11 mouse cellular contexts compared by ENCODE assay signal in genomic region chr5:74201570-74202357, GRCm38 (mm10). TPM values are rescaled to one million over a fixed set of nuclear protein-coding genes. Genes with fewer than 3 reads are reported as not detected.
DNase-seq lines count a peak whose midpoint lies in the region; ATAC-seq and TF ChIP-seq lines count a peak whose summit lies in the region.
"Had no signal": no experiment of that assay in that cellular context is flagged by ENCODE, and none has a peak within 500 bp of the region (broad histone marks: within the 10 kb centered on the region; RNA-seq: fewer than 3 reads in every experiment).

No protein-coding gene starts in this region.

- WGBS in heart, postnatal 0 days: 71% methylated on average over 10 of the region's 10 CpGs
- 46% methylated on average over 10 of the region's 10 CpGs for WGBS in neural tube, embryonic 15.5 days
- WGBS in hindbrain, embryonic 14.5 days: 56% methylated on average over 10 of the region's 10 CpGs
- WGBS in neural tube, embryonic 13.5 days: 43% methylated on average over 10 of the region's 10 CpGs
- 56% methylated on average over 10 of the region's 10 CpGs for whole genome bisulfite sequencing in intestine, embryonic 15.5 days

- no peak for TF ChIP-seq CTCF in heart, postnatal 0 days (IDR thresholded peaks at IDR 0.05; ENCODE audit: low read depth)

- no peak for TF ChIP-seq EP300 in heart, postnatal 0 days (IDR thresholded peaks at IDR 0.05; ENCODE audit: low read depth)

- DNase-seq in heart, postnatal 0 days (ENCODE audit: low spot score): no peak
- no peak for DNase-seq in heart, postnatal 36 days
- DNase-seq in neural tube, embryonic 10.5 days (ENCODE audit: extremely low spot score, low spot score): peak; percentile 57
- no peak for DNase-seq in hindbrain, embryonic 14.5 days (ENCODE audit: low spot score)
- DNase-seq in spleen, postnatal 36 days (ENCODE audit: low spot score in 2 of 2): no peak
- DNase-seq: right cerebral cortex, adult 18-20 months; thymus, postnatal 4 days had no signal

- ATAC-seq in heart, postnatal 0 days (ENCODE audit: insufficient read depth, low read depth): no peak
- no peak for ATAC-seq in neural tube, embryonic 15.5 days (ENCODE audit: low FRiP score)
- 0 out of 2 replicates have a peak, but pooled peaks have one; percentile 13 for ATAC-seq in hindbrain, embryonic 14.5 days (ENCODE audit: low FRiP score)
- ATAC-seq in neural tube, embryonic 13.5 days (ENCODE audit: low read depth): no peak
- no peak for ATAC-seq in intestine, embryonic 15.5 days
- ATAC-seq: inflammation-experienced regulatory T-cells, adult 6 months had no signal

- no peaks in the 10 kb centered on the region for H3K27me3 ChIP-seq in heart, postnatal 0 days (ENCODE audit: control insufficient read depth, insufficient read depth, low read length)
- H3K27me3 ChIP-seq in neural tube, embryonic 15.5 days (replicated peaks): no peaks in the 10 kb centered on the region
- H3K27me3 ChIP-seq in hindbrain, embryonic 14.5 days (ENCODE audit: control insufficient read depth, insufficient read depth, low read length): no peaks in the 10 kb centered on the region
- H3K27me3 ChIP-seq in neural tube, embryonic 13.5 days: no peaks in the 10 kb centered on the region
- no peaks in the 10 kb centered on the region for H3K27me3 ChIP-seq in intestine, embryonic 15.5 days (replicated peaks)

- H3K9me3 ChIP-seq in heart, postnatal 0 days (replicated peaks; ENCODE audit: control insufficient read depth, low read length): 0 out of 2 replicates have a peak, but pooled peaks cover 5% of the 10 kb centered on the region
- no peaks in the 10 kb centered on the region for H3K9me3 ChIP-seq in neural tube, embryonic 15.5 days (replicated peaks)
- no peaks in the 10 kb centered on the region for H3K9me3 ChIP-seq in hindbrain, embryonic 14.5 days (ENCODE audit: control insufficient read depth, low read length)
- no peaks in the 10 kb centered on the region for H3K9me3 ChIP-seq in neural tube, embryonic 13.5 days
- no peaks in the 10 kb centered on the region for H3K9me3 ChIP-seq in intestine, embryonic 15.5 days

- intact Hi-C loops in heart, postnatal 36 days (cut with DNase I): no loop called here

- peak overlapping the region; percentile 47 for H3K27ac ChIP-seq in heart, postnatal 0 days (ENCODE audit: low read depth)
- no peak overlapping the region for H3K27ac ChIP-seq in neural tube, embryonic 15.5 days (replicated peaks)
- H3K27ac ChIP-seq in hindbrain, embryonic 14.5 days: no peak overlapping the region
- H3K27ac ChIP-seq in neural tube, embryonic 13.5 days (replicated peaks): peak overlapping the region; percentile 42; the same call in 1 of the 2 replicates
- H3K27ac ChIP-seq in intestine, embryonic 15.5 days: no peak overlapping the region

- no peak overlapping the region for H3K4me3 ChIP-seq in heart, postnatal 0 days (ENCODE audit: low read depth, low read length)
- H3K4me3 ChIP-seq in neural tube, embryonic 15.5 days (replicated peaks): no peak overlapping the region
- no peak overlapping the region for H3K4me3 ChIP-seq in hindbrain, embryonic 14.5 days (replicated peaks; ENCODE audit: low read length)
- H3K4me3 ChIP-seq in neural tube, embryonic 13.5 days: no peak overlapping the region
- no peak overlapping the region for H3K4me3 ChIP-seq in intestine, embryonic 15.5 days (replicated peaks)

- no peak overlapping the region for H3K9ac ChIP-seq in heart, postnatal 0 days (replicated peaks; ENCODE audit: low read depth, low read length)
- no peak overlapping the region for H3K9ac ChIP-seq in neural tube, embryonic 15.5 days (replicated peaks)
- no peak overlapping the region for H3K9ac ChIP-seq in hindbrain, embryonic 14.5 days
- no peak overlapping the region for H3K9ac ChIP-seq in neural tube, embryonic 13.5 days
- H3K9ac ChIP-seq in intestine, embryonic 15.5 days: no peak overlapping the region

- no peak overlapping the region for H3K4me2 ChIP-seq in heart, postnatal 0 days (ENCODE audit: low read depth, low read length)
- H3K4me2 ChIP-seq in neural tube, embryonic 15.5 days: no peak overlapping the region
- no peak overlapping the region for H3K4me2 ChIP-seq in hindbrain, embryonic 14.5 days (replicated peaks)
- H3K4me2 ChIP-seq in neural tube, embryonic 13.5 days: no peak overlapping the region
- no peak overlapping the region for H3K4me2 ChIP-seq in intestine, embryonic 15.5 days (replicated peaks)

- H3K4me1 ChIP-seq in heart, postnatal 0 days (ENCODE audit: control insufficient read depth, insufficient read depth): peaks cover 48% of the 10 kb centered on the region
- peaks cover 27% of the 10 kb centered on the region for H3K4me1 ChIP-seq in neural tube, embryonic 15.5 days
- peaks cover 13% of the 10 kb centered on the region; the same call in 1 of the 2 replicates for H3K4me1 ChIP-seq in hindbrain, embryonic 14.5 days (replicated peaks; ENCODE audit: control insufficient read depth, insufficient read depth, low read length)
- H3K4me1 ChIP-seq in neural tube, embryonic 13.5 days (replicated peaks): peaks cover 62% of the 10 kb centered on the region
- peaks cover 18% of the 10 kb centered on the region for H3K4me1 ChIP-seq in intestine, embryonic 15.5 days (replicated peaks)

- peaks cover 28% of the 10 kb centered on the region for H3K36me3 ChIP-seq in heart, postnatal 0 days (replicated peaks; ENCODE audit: control insufficient read depth, insufficient read depth, low read length)
- H3K36me3 ChIP-seq in neural tube, embryonic 15.5 days: no peaks in the 10 kb centered on the region
- no peaks in the 10 kb centered on the region for H3K36me3 ChIP-seq in hindbrain, embryonic 14.5 days (replicated peaks; ENCODE audit: control insufficient read depth, insufficient read depth)
- H3K36me3 ChIP-seq in neural tube, embryonic 13.5 days: peaks cover 10% of the 10 kb centered on the region; the same call in 1 of the 2 replicates
- peaks cover 12% of the 10 kb centered on the region; the same call in 1 of the 2 replicates for H3K36me3 ChIP-seq in intestine, embryonic 15.5 days

RNA-seq across cellular contexts. Expression of gene Rasl11b, which starts 6.7 kb away (rescaled TPM):
- total RNA-seq in heart, postnatal 0 days (2014; rRNA removed; ENCODE audit: low replicate concordance): 22.8 and 24.5 TPM in 2 replicates
- 61.9 and 67.8 TPM in 2 replicates for polyA plus RNA-seq in heart, postnatal 0 days (2015; fragmentation: Nextera tagmentation; extraction: Ambion mirVana)
- total RNA-seq in heart, postnatal 36 days (2021): 10 to 100 TPM; 29.9 to 44.8 TPM
- 16.5 and 17.4 TPM in 2 replicates for polyA plus RNA-seq in neural tube, embryonic 15.5 days (2015; fragmentation: Nextera tagmentation; extraction: Ambion mirVana)
- 15.4 and 16.5 TPM in 2 replicates for polyA plus RNA-seq in hindbrain, embryonic 14.5 days (2014; fragmentation: Nextera tagmentation; extraction: Ambion mirVana)
- polyA plus RNA-seq in neural tube, embryonic 13.5 days (2015; fragmentation: Nextera tagmentation; extraction: Ambion mirVana): 23.6 and 27.8 TPM in 2 replicates
- 34.9 and 38.3 TPM in 2 replicates for polyA plus RNA-seq in intestine, embryonic 15.5 days (2015; fragmentation: Nextera tagmentation; extraction: Ambion mirVana)

Comparison
In these comparisons a context has a peak if more than half of its experiments do, and no peak if none do; other contexts are left out.
1. H3K27ac ChIP-seq: peak in heart, postnatal 0 days (single experiment) and neural tube, embryonic 13.5 days (single experiment); none in neural tube, embryonic 15.5 days (single experiment), hindbrain, embryonic 14.5 days (single experiment) and intestine, embryonic 15.5 days (single experiment).